Mouse (Mus musculus): ENCODE results near the gene Tnks1bp1. TPM values are rescaled to one million over a fixed set of nuclear protein-coding genes. Genes with fewer than 3 reads are reported as not detected.

Tnks1bp1 gene
- total and polyA plus RNA-seq, 3 experiments, result 1.5 to 7.5 (median 3.9) TPM

GRCm38 (mm10) chr2:85030989-85031388 is 16.8 kb upstream of the Tnks1bp1 start:
- H3K27me3 ChIP-seq (replicated peaks), result no peaks in the 10 kb centered on the region

GRCm38 (mm10) chr2:85033121-85033520 is 14.7 kb upstream of the Tnks1bp1 start:
- H3K4me1 ChIP-seq (ENCODE audit: control insufficient read depth in 1 of 2, insufficient read depth in 2 of 2), result peaks cover 12 to 47% of the 10 kb centered on the region in 2 experiments
- H3K27ac ChIP-seq (ENCODE audit: insufficient read depth, low read depth), result no peak overlapping the region
- H3K27me3 ChIP-seq (replicated peaks), result no peaks in the 10 kb centered on the region
- H3K4me2 ChIP-seq (ENCODE audit: insufficient read depth, low read depth, poor library complexity, severe bottlenecking), result no peak overlapping the region
- in situ Hi-C loops (cut with MboI; ENCODE audit: low pct_ligation_motif_present, low pct_unique_long_range_greater_than_20kb, low sequenced_read_pairs) (no loop called here), dilution Hi-C loops (cut with MboI; ENCODE audit: extremely low pct_ligation_motif_present, extremely low pct_unique_long_range_greater_than_20kb, low sequenced_read_pairs) (no loop called here)
- peaks cover 0 to 5% of the 10 kb centered on the region in 2 experiments for H3K36me3 ChIP-seq (replicated peaks in 1 of 2; ENCODE audit: control insufficient read depth in 1 of 2, insufficient read depth in 1 of 2, low read length in 1 of 2)
- no peak for TF ChIP-seq CHD1 (IDR thresholded peaks at IDR 0.05; ENCODE audit: low read depth, low read length)
- TF ChIP-seq ETS1 (conservative IDR thresholded peaks at IDR 0.05; ENCODE audit: low read depth, low read length), result no peak
- no peak for TF ChIP-seq MAZ (IDR thresholded peaks at IDR 0.05; ENCODE audit: low read depth, low read length)
- no peak for TF ChIP-seq RAD21 (IDR thresholded peaks at IDR 0.05; ENCODE audit: low read depth, low read length)
- no peak for TF ChIP-seq CHD2 (IDR thresholded peaks at IDR 0.05; ENCODE audit: low read length)
- no peak for TF ChIP-seq E2F4 (IDR thresholded peaks at IDR 0.05; ENCODE audit: insufficient replicate concordance, low read depth, low read length)
- no peak for TF ChIP-seq RCOR1 (conservative IDR thresholded peaks at IDR 0.05; ENCODE audit: low read depth, low read length)
- TF ChIP-seq CTCF (conservative IDR thresholded peaks at IDR 0.05 in 1 of 2, IDR thresholded peaks at IDR 0.05 in 1 of 2; ENCODE audit: low read depth in 2 of 2, low read length in 2 of 2), result no peak
- TF ChIP-seq TBP (conservative IDR thresholded peaks at IDR 0.05; ENCODE audit: low read depth, low read length), result no peak
- no peak for TF ChIP-seq JUND (conservative IDR thresholded peaks at IDR 0.05; ENCODE audit: low read depth, low read length)
- TF ChIP-seq KAT2A (IDR thresholded peaks at IDR 0.05; ENCODE audit: insufficient replicate concordance, low read length), result no peak
- no peak for TF ChIP-seq ZNF384 (IDR thresholded peaks at IDR 0.05; ENCODE audit: low read depth, low read length)
- TF ChIP-seq ZC3H11A (IDR thresholded peaks at IDR 0.05; ENCODE audit: low read depth, low read length), result no peak
- no peak for TF ChIP-seq BHLHE40 (IDR thresholded peaks at IDR 0.05; ENCODE audit: low read depth, low read length)
- TF ChIP-seq ZKSCAN1 (IDR thresholded peaks at IDR 0.05; ENCODE audit: borderline replicate concordance, low read depth, low read length), result no peak
- no peak for TF ChIP-seq TCF12 (IDR thresholded peaks at IDR 0.05; ENCODE audit: low read depth, low read length)
- TF ChIP-seq MAX (IDR thresholded peaks at IDR 0.05; ENCODE audit: low read length), result no peak
- no peak for TF ChIP-seq POLR2A (IDR thresholded peaks at IDR 0.05; ENCODE audit: low read depth, low read length)
- TF ChIP-seq SMC3 (IDR thresholded peaks at IDR 0.05; ENCODE audit: low read depth, low read length), result no peak
- TF ChIP-seq SIN3A (IDR thresholded peaks at IDR 0.05; ENCODE audit: low read length), result no peak
- peak overlapping the region; percentile 20; the same call in 1 of the 2 replicates for H3K9ac ChIP-seq (ENCODE audit: insufficient read depth, low read depth)
- peak overlapping the region in 1 of 3 experiments; percentile 3 for H3K4me3 ChIP-seq (replicated peaks in 1 of 3; ENCODE audit: low read depth in 2 of 3, low read length in 2 of 3, poor library complexity in 1 of 3)
- peaks cover 10% of the 10 kb centered on the region for H3K79me2 ChIP-seq (replicated peaks; ENCODE audit: control insufficient read depth, extremely low read depth, insufficient read depth, poor library complexity, severe bottlenecking)
- no peaks in the 10 kb centered on the region for H3K9me3 ChIP-seq (replicated peaks; ENCODE audit: low read length)
- DNase-seq (ENCODE audit: extremely low read depth), result no peak

More at GRCm38 (mm10) chr2:85030989-85031388, 16.8 kb upstream of the Tnks1bp1 start:
- Histone ChIP-seq H3K4me2 (ENCODE audit: insufficient read depth, low read depth, poor library complexity, severe bottlenecking) (no peak overlapping the region), H3K4me1 (ENCODE audit: control insufficient read depth in 1 of 2, insufficient read depth in 2 of 2) (peaks cover 14 to 62% of the 10 kb centered on the region in 2 experiments), H3K79me2 (replicated peaks; ENCODE audit: control insufficient read depth, extremely low read depth, insufficient read depth, poor library complexity, severe bottlenecking) (no peaks in the 10 kb centered on the region), H3K27ac (ENCODE audit: insufficient read depth, low read depth) (no peak overlapping the region), H3K4me3 (replicated peaks in 1 of 3; ENCODE audit: low read depth in 2 of 3, low read length in 2 of 3, poor library complexity in 1 of 3) (no peak overlapping the region), H3K9me3 (replicated peaks; ENCODE audit: low read length) (no peaks in the 10 kb centered on the region), H3K36me3 (replicated peaks in 1 of 2; ENCODE audit: control insufficient read depth in 1 of 2, insufficient read depth in 1 of 2, low read length in 1 of 2) (peaks cover 0 to 5% of the 10 kb centered on the region in 2 experiments), H3K9ac (ENCODE audit: insufficient read depth, low read depth) (no peak overlapping the region)
- no peak for DNase-seq (ENCODE audit: extremely low read depth)
- dilution Hi-C loops (cut with MboI; ENCODE audit: extremely low pct_ligation_motif_present, extremely low pct_unique_long_range_greater_than_20kb, low sequenced_read_pairs) (no loop called here), in situ Hi-C loops (cut with MboI; ENCODE audit: low pct_ligation_motif_present, low pct_unique_long_range_greater_than_20kb, low sequenced_read_pairs) (no loop called here)
- no peak for TF ChIP-seq KAT2A (IDR thresholded peaks at IDR 0.05; ENCODE audit: insufficient replicate concordance, low read length)
- TF ChIP-seq NELFE (IDR thresholded peaks at IDR 0.05; ENCODE audit: low read depth, low read length), result no peak
- TF ChIP-seq MXI1 (IDR thresholded peaks at IDR 0.05; ENCODE audit: low read depth, low read length), result no peak
- no peak for TF ChIP-seq GABPA (IDR thresholded peaks at IDR 0.05; ENCODE audit: insufficient replicate concordance, low read depth, low read length)
- TF ChIP-seq SMC3 (IDR thresholded peaks at IDR 0.05; ENCODE audit: low read depth, low read length), result no peak
- no peak for TF ChIP-seq TCF12 (IDR thresholded peaks at IDR 0.05; ENCODE audit: low read depth, low read length)
- no peak for TF ChIP-seq MAX (IDR thresholded peaks at IDR 0.05; ENCODE audit: low read length)
- no peak for TF ChIP-seq CHD2 (IDR thresholded peaks at IDR 0.05; ENCODE audit: low read length)
- no peak for TF ChIP-seq CHD1 (IDR thresholded peaks at IDR 0.05; ENCODE audit: low read depth, low read length)
- no peak for TF ChIP-seq MYC (IDR thresholded peaks at IDR 0.05; ENCODE audit: low read depth, low read length)
- TF ChIP-seq USF2 (conservative IDR thresholded peaks at IDR 0.05; ENCODE audit: low read depth, low read length), result no peak
- no peak for TF ChIP-seq MAFK (IDR thresholded peaks at IDR 0.05; ENCODE audit: insufficient replicate concordance, low read length)
- no peak for TF ChIP-seq JUND (conservative IDR thresholded peaks at IDR 0.05; ENCODE audit: low read depth, low read length)
- no peak for TF ChIP-seq ZKSCAN1 (IDR thresholded peaks at IDR 0.05; ENCODE audit: borderline replicate concordance, low read depth, low read length)
- no peak for TF ChIP-seq POLR2AphosphoS2 (IDR thresholded peaks at IDR 0.05; ENCODE audit: low read depth, low read length)
- TF ChIP-seq MEF2A (IDR thresholded peaks at IDR 0.05; ENCODE audit: borderline replicate concordance, low read depth, low read length), result no peak
- TF ChIP-seq MAZ (IDR thresholded peaks at IDR 0.05; ENCODE audit: low read depth, low read length), result no peak
